Mouse (Mus musculus) macrophage (primary cell): ENCODE data around the gene Ermp1. TPM values are rescaled to one million over a fixed set of nuclear protein-coding genes. Genes with fewer than 3 reads are reported as not detected.

ENCODE experiments used
- H3K27ac ChIP-seq: fragments of 350-480 bp; formaldehyde crosslinking; 2 replicates; pipeline ENCODE4 v1.9.0; 2021
- H3K36me3 ChIP-seq: fragments of 350-480 bp; formaldehyde crosslinking; 2 replicates; pipeline ENCODE4 v1.9.0; 2021; ENCODE audit errors: inconsistent target
- H3K4me3 ChIP-seq: fragments of 350-480 bp; formaldehyde crosslinking; 2 replicates; pipeline ENCODE4 v1.9.0; 2021; ENCODE audit errors: inconsistent target
- H3K79me2 ChIP-seq: fragments of 350-480 bp; formaldehyde crosslinking; 2 replicates; pipeline ENCODE4 v1.9.0; 2021; ENCODE audit errors: inconsistent target
- WGBS: methylation state at CpG from one replicate; pipeline ENCODE4 v1.1.7; 2026; ENCODE audit warnings: inconsistent platforms; ENCODE audit not compliant: missing documents; 5-methylcytosine and 5-hydroxymethylcytosine counted together
- polyA plus RNA-seq: library from polyadenylated mRNA; stranded (reverse); fragments of 250-400 nt; gene quantifications from 3 replicates; pipeline ENCODE4 v1.2.4, GENCODE M21; 2018; ENCODE audit warnings: inconsistent platforms
- total RNA-seq, 78 experiments: library from RNA; depleted of rRNA; stranded (reverse); fragments of 250-400 nt; gene quantifications; 1 replicate in 9 of 78; 2 replicates in 24 of 78; 3 replicates in 43 of 78; 4 replicates in 2 of 78; pipeline ENCODE4 v1.2.4; 2018; ENCODE audit warnings: inconsistent platforms in 56 of 78

Gene Ermp1
- 10 to 100 TPM in 11 of 26 experiments, 1 to 10 TPM in 15; 1.6 to 18.6 (median 9.6) TPM for total RNA-seq (2018; cell fraction: chromatin; rRNA removed)
- total RNA-seq (2018; cell fraction: cytosol; rRNA removed): 10 to 100 TPM in 13 of 26 experiments, 1 to 10 TPM in 13; 6.3 to 13.8 (median 9.8) TPM
- total RNA-seq (2018; cell fraction: nucleus; rRNA removed): 10 to 100 TPM in 24 of 26 experiments, 1 to 10 TPM in 2; 7.4 to 41.3 (median 15.2) TPM
- polyA plus RNA-seq: 8.3 to 25.2 TPM (median 13.2 TPM) in 3 replicates

DNA sequence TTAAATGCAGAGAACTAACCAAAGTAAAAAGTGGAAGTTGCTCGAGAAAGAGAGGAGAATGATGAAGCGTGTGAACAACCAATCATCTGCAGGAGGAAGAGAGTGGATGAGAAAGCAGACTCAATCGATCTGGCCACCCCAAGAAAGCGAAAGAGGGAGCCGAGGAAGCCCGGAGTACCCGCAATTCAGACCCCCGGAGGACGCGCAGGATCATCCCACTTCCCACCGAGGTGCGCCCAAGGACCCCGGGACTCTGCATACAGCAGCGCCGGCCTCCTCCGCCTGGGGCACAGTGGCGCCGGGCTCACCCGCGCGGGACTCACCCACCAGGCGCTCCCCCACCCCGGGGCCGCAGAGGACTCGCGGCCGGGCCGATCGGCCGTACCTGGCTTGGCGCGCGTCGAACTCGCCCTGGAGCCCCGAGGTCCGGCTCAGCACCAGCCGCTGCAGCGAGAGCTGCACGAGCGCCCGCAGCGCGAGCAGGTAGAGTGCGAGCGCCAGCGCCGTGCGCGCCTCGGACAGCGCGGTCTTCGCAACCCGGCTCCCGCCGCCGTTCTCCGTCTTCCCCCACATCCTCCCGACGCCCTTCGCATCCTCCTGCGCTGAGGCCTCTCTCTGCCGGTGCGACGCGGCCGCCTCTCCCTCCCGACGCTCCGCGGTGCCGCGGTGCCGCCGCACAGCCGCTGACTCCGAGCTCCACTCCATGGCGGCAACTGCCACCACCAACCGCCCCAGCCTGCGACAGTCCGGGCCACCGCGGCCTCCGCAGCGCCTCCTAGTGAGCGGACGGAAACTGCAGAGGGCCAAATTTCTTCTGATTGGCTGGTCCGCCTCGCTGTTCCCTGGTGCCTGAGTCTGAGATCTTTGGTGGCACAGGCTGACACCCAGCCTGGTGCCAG, at the start of gene Ermp1:
Gene Ermp1 (minus strand): TSS at position 765 of the 899 bp plus-strand sequence.
- Histone ChIP-seq H3K4me3 (peak within 1 kb of the TSS; percentile 43), H3K36me3 (no peaks in the 10 kb centered on the region), H3K79me2 (peaks cover 7% of the 10 kb centered on the region; the same call in 1 of the 2 replicates), H3K27ac (no peak within 1 kb of the TSS)
- WGBS: 2% methylated on average over 76 of the region's 90 CpGs

DNA sequence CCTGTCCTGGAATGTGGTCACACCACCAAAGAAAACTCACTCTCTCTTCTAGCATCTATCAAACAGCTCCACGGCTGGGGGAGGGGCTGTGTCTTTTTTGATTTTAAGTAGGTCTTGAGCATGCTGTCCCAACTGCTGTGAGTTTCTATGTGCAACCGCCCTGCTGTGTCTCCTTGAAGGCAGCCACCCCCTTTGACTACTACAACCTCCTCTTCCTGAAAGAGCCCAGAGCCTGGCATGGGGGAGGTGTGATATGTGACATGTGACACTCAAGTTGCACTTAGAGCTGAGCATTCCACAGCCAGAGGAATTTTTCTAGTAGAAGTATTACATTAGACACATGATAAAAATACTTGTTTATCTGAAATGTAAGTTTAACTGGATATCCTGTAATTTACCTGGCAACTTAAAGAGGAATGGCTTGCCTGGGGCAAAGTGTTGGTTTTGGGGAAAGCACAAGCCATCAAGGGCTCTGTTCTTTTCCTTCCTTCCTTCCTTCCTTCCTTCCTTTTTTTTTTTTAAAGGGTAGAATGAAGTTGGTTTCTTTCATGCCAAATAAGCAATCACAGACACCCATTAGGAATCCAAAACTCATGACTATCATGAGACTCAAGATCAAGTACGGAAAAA, 49.1 kb upstream of the Ermp1 start, which contains the start of gene Mlana:
Gene Mlana (plus strand): TSS at position 580 of the 630 bp plus-strand sequence.
- 94% methylated on average over 3 of the region's 3 CpGs for WGBS
- no peak within 1 kb of the TSS for H3K27ac ChIP-seq
- H3K79me2 ChIP-seq: no peaks in the 10 kb centered on the region
- H3K36me3 ChIP-seq: no peaks in the 10 kb centered on the region
- H3K4me3 ChIP-seq: no peak within 1 kb of the TSS

DNA sequence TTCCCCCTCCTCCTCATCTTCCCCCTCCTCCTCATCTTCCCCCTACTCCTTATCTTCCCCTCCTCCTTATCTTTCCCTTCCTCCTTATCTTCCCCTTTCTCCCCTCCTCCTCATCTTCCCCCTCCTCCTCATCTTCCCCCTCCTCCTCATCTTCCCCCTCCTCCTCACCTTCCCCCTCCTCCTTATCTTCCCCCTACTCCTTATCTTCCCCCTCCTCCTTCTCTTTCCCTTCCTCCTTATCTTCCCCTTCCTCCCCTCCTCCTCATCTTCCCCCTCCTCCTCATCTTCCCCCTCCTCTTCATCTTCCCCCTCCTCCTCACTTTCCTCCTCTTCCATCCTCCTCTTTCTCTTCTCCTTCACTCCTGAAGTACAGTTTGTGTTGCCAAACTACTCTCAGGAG, 48.6 kb upstream of the Ermp1 start:
- Histone ChIP-seq H3K27ac (no peak overlapping the region), H3K4me3 (no peak overlapping the region), H3K79me2 (no peaks in the 10 kb centered on the region), H3K36me3 (no peaks in the 10 kb centered on the region)

DNA sequence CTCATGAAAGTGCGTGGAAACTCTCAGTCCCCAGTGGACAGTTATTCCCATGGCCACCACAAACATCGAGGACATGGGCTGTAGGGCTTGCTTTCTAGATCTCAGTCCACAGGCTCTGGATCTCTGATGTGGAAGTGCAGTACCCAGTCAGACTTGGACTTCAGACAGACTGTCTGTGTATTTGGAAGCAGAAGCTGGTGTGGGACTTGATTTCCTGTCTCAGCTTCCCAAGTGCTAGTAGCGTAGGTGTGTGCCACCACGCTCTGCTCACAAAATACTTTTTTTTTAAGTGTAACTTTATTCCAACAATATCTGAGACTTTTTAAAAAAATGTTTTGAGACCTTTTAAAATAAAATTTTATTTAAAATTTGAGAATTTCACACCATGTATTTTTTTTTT, 48.1 kb upstream of the Ermp1 start:
- H3K4me3 ChIP-seq: no peak overlapping the region

DNA sequence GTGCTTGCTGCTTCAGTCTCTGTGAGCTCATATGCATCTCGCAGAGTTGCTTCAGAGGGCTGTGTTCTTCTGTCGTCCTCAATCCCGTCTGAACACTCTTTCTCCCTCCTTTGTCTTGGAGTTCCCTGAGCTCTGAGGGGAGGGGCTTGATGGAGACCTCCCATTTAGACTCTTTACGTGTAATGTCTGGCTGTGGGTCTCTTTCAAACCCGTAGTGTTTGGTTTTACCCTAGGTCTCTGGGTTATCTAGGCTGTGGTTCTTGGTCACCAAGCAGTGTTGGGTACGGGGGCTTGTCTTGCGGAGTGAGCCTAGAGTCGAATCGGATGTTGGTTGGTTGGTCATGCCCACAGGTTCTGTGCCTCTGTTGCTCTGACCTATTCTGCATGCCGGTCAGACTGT, 46.9 kb upstream of the Ermp1 start:
- 88% methylated on average over 10 of the region's 10 CpGs for WGBS

More for the DNA sequence above, 48.1 kb upstream of the Ermp1 start:
- Histone ChIP-seq H3K27ac (no peak overlapping the region), H3K79me2 (no peaks in the 10 kb centered on the region), H3K36me3 (no peaks in the 10 kb centered on the region)
- WGBS: 75% methylated on average over 4 of the region's 4 CpGs

DNA sequence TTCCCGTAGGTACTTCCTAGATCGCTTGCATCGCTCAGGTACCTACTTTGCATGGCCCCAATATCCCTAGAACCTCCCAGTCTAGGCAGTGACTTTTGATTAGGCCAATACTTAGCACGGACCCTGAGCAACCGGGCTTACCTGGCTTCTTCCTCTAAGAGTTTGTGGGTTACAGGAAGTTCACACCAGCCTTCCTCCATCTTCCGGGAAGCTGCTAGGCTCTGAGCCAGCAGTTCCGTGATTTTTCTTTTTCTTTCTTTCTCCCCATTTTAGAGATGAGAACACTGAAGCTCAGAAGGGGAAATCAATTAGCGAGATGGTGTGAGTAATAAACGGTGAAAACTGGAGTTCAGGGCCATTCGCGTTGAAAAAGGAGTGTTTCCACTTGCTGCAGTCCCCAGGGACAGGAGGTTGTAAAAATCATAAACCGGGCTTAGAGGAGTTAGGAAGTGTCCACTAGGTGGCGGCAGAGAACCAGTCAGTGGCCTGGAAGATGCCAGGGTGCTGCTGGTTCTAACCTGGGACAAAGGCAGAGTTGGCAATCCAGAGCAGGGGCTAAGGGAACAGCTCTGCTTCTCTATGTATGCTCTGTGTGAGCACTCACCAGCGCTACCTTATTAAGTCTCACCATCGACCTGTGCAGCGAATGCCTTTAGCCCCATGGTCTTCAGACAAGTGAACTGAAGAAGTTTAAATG, 35.8 kb upstream of the Ermp1 start:
- Histone ChIP-seq H3K27ac (no peak overlapping the region), H3K4me3 (no peak overlapping the region), H3K36me3 (no peaks in the 10 kb centered on the region), H3K79me2 (no peaks in the 10 kb centered on the region)
- WGBS: 64% methylated on average over 15 of the region's 16 CpGs

More for the DNA sequence above, 46.9 kb upstream of the Ermp1 start:
- Histone ChIP-seq H3K4me3 (no peak overlapping the region), H3K79me2 (no peaks in the 10 kb centered on the region), H3K27ac (no peak overlapping the region), H3K36me3 (no peaks in the 10 kb centered on the region)

DNA sequence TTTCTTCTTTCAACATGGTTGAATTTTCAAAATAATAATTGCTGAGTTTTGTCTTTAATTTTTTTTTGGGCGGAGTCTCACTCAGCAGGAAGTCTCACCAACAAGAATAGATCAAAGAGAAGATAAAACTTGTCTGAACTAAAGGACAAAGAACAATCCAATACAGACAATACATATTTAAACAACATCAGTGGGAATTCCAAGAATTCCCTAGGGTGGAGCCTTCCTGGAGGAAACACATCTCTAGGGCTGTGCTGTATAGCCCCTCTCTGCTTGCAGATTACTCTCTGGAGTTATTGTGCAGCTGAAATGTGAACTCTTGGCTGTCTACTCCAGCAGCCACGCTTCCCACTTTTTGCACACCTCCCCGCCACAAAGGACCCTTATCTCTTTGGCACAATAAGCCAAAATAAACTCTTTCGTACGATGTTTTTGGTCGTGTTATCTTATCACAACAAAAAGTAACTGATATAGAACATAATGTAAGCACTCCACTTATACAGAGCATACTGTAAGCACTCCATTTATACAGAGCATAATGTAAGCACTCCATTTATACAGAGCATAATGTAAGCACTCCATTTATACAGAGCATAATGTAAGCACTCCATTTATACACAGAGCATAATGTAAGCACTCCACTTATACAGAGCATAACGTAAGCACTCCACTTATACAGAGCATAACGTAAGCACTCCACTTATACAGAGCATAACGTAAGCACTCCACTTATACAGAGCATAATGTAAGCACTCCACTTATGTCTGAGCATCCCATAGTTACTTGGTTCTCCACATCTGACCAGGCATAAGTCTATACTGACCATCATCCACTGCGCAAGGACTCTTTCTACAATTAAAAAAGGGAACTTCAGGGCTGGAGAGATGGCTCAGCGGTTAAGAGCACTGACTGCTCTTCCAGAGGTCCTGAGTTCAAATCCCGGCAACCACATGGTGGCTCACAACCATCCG, 32.3 kb upstream of the Ermp1 start:
- Histone ChIP-seq H3K4me3 (no peak overlapping the region), H3K27ac (no peak overlapping the region)
- 90% methylated on average over 10 of the region's 13 CpGs for WGBS

DNA sequence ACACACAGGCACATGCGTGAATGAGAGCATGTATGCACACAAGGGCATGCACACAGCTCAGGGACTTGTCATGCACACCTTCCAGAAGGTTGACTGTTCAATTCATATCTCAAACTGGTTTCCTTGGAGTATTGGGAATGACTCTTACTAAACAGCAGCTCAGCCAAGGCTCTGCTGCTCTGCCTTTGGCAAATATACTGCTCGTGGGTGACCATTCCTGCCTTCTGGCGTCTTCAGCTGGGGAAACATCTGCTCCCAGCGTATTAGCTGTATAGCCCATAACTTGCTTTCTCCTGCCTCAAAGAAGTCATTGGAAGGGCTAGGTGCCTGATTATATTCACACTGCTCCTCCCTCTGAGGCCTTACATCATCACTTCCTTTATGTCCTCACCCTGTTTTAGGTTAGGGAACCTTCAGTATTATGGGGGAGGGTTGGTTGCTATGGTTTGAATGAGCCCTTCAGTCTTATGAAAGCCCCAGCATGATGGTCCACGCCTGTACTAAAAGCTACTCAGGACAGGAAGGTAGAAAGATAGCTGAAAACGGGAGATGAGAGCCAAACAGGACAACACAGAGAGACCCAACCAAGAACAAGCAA, 30.1 kb upstream of the Ermp1 start:
- 78% methylated on average over 6 of the region's 6 CpGs for WGBS
- H3K27ac ChIP-seq: no peak overlapping the region
- H3K4me3 ChIP-seq: no peak overlapping the region
- no peaks in the 10 kb centered on the region for H3K79me2 ChIP-seq
- H3K36me3 ChIP-seq: no peaks in the 10 kb centered on the region

More for the DNA sequence above, 32.3 kb upstream of the Ermp1 start:
- Histone ChIP-seq H3K79me2 (no peaks in the 10 kb centered on the region), H3K36me3 (no peaks in the 10 kb centered on the region)

DNA sequence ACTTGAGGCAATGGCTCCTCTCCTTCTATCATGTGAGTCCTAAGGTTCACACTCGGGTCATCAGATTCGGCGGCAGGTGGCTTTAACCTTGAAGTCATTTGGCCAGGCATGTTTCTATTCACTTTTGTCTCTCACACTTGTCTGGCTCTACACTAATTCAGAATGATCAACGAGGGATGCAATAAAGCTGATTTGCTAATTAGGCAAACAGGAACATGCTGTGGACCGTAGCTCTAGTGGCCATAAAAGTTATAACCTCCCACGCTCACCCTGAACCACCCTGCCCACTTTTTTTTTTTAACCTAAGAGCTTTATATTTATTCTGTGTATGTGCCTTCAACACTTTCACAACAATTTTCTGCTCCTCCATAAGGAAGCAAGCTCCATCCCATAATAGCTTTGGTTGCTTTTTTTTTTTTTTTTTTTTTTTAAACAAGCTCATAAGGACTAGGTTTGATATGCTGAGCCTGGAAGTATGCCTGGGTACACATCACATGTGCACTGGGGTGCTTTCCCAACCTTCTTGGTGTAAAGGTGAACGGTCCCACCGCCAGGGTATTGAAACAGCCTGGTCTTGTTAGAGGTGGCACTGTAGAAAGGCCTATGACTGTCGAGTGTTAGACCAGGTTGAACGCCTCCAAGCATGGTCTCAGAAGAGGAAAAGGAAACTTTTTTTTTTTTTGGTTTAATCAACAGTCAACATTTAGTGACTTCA, 28.4 kb upstream of the Ermp1 start:
- Histone ChIP-seq H3K4me3 (no peak overlapping the region), H3K27ac (no peak overlapping the region), H3K36me3 (no peaks in the 10 kb centered on the region), H3K79me2 (no peaks in the 10 kb centered on the region)
- 90% methylated on average over 10 of the region's 10 CpGs for WGBS

DNA sequence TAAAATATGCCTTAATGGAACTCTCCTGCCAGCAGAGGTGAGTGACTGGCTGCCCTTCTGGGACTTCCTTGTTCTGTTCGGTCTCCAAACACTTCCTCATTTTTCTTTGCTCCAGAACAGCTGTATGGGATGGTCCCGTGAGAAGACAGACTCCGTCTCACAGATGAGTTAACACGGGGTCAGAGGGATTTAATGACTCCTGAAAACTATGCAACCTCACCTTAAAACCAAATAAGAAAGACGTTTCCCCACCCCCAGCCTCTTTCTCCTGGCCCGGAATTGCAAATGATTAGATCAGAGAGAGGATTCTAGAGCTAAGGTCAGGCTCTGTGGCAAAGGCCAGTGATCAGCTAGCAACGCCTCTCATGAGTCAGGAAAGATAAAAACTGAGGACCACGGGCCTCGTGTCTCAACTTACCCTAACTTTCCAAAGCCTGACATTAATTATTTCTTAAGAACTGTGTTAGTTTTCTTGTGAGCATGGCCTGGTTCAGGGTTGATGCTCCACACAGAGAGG, 27.4 kb upstream of the Ermp1 start:
- H3K36me3 ChIP-seq: no peaks in the 10 kb centered on the region
- no peaks in the 10 kb centered on the region for H3K79me2 ChIP-seq
- no peak overlapping the region for H3K4me3 ChIP-seq
- WGBS: 33% methylated on average over 9 of the region's 9 CpGs
- H3K27ac ChIP-seq: no peak overlapping the region

DNA sequence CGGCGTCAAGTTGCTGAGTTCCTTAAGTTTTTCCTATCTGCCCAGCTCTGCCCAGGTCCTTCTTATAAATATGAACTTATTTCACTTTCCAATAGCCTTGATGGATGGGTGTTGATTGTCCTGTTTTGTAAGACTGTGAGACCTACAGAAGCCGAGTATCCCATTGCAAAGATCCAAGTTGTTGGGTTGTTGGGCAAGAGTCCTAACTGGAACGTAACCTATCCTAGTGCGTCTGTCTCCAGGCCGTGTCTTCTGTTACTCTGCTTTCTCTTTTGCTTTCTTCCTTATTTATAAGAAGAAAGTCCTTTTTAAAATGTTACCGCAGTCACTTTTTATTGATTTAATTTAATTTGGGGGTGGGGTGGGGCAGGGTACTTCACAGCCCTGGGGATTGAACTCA, 26.7 kb upstream of the Ermp1 start:
- WGBS: 69% methylated on average over 7 of the region's 7 CpGs

DNA sequence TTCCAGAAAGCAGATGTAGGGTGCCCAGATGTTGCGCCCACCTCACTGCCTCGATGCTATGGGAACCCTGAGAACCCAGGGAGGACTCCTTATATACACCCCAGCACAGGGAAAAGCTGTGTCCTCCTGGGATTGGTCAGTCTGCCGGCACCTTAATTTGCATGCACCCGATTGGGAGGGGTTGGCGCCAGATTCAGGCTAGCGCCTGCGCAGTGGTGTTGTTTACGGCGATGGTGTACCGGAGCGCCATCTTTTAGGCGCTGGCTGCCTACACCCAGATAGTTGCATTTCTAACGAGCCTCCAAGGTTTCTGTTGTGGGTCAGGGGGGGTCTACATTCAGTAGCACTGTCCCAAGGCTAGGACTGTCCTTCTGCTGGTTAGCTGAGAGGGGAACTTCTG, 24.4 kb upstream of the Ermp1 start:
- no peak overlapping the region for H3K27ac ChIP-seq
- H3K4me3 ChIP-seq: no peak overlapping the region
- H3K36me3 ChIP-seq: no peaks in the 10 kb centered on the region
- 94% methylated on average over 13 of the region's 13 CpGs for WGBS
- H3K79me2 ChIP-seq: no peaks in the 10 kb centered on the region

More for the DNA sequence above, 26.7 kb upstream of the Ermp1 start:
- Histone ChIP-seq H3K36me3 (no peaks in the 10 kb centered on the region), H3K4me3 (no peak overlapping the region), H3K27ac (no peak overlapping the region), H3K79me2 (no peaks in the 10 kb centered on the region)
